19 mouse cellular contexts compared by ENCODE assay signal in the genomic region with DNA sequence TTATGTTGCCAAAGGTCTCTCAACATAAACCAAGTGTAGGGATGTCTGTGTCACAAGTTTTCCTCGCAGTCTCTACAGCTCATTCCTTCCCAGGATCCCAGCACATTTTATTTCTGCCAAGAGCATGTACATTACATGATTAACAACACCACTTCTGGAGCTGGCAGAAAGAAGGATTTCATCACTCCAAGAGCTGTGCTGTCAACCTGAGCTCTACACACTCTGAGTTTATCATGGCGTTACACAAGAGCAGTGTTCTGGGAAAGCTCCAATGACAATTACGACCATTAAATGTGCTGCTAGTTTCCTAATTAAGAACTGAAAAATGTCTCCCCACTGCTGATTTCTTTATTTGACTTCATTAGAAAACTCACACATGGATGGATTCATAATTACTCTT.
A peak's percentile ranks its signal among the peaks of the same experiment; 100 is the strongest.
DNase-seq lines count a peak whose midpoint lies in the region; ATAC-seq and TF ChIP-seq lines count a peak whose summit lies in the region.
"Had no signal": no experiment of that assay in that cellular context is flagged by ENCODE, and none has a peak within 500 bp of the region (broad histone marks: within the 10 kb centered on the region; RNA-seq: fewer than 3 reads in every experiment).

No protein-coding gene starts in this region.

- no peak overlapping the region for H3K4me2 ChIP-seq in forebrain, postnatal 0 days (ENCODE audit: low read depth)
- no peak overlapping the region for H3K4me2 ChIP-seq in forebrain, embryonic 16.5 days (ENCODE audit: low read length)
- H3K4me2 ChIP-seq in neural tube, embryonic 15.5 days: no peak overlapping the region
- no peak overlapping the region for H3K4me2 ChIP-seq in heart, embryonic 13.5 days
- H3K4me2 ChIP-seq in intestine, embryonic 15.5 days (replicated peaks): no peak overlapping the region
- H3K4me2 ChIP-seq: forebrain, embryonic 12.5 days; hindbrain, embryonic 12.5 days; midbrain, embryonic 13.5 days had no signal

- peak; percentile 12; the same call in 1 of the 2 replicates for ATAC-seq in forebrain, postnatal 0 days
- no peak for ATAC-seq in forebrain, embryonic 16.5 days
- ATAC-seq in neural tube, embryonic 15.5 days (ENCODE audit: low FRiP score): 0 out of 2 replicates have a peak, but pooled peaks have one; percentile 45
- peak; percentile 75; the same call in 1 of the 2 replicates for ATAC-seq in heart, embryonic 13.5 days (ENCODE audit: extremely low read depth, insufficient number of reproducible peaks, low FRiP score, low TSS enrichment)
- ATAC-seq in intestine, embryonic 15.5 days: no peak
- ATAC-seq: midbrain, embryonic 13.5 days had no signal

- WGBS in forebrain, postnatal 0 days: 61% methylated on average over 3 of the region's 3 CpGs
- WGBS in forebrain, embryonic 16.5 days: 62% methylated on average over 3 of the region's 3 CpGs
- WGBS in neural tube, embryonic 15.5 days: 55% methylated on average over 3 of the region's 3 CpGs
- WGBS in heart, embryonic 13.5 days: 25% methylated on average over 3 of the region's 3 CpGs
- WGBS in intestine, embryonic 15.5 days: 50% methylated on average over 3 of the region's 3 CpGs

- H3K9me3 ChIP-seq in forebrain, postnatal 0 days (ENCODE audit: low read length): no peaks in the 10 kb centered on the region
- no peaks in the 10 kb centered on the region for H3K9me3 ChIP-seq in forebrain, embryonic 16.5 days (ENCODE audit: control insufficient read depth, low read length)
- no peaks in the 10 kb centered on the region for H3K9me3 ChIP-seq in neural tube, embryonic 15.5 days (replicated peaks)
- no peaks in the 10 kb centered on the region for H3K9me3 ChIP-seq in heart, embryonic 13.5 days
- H3K9me3 ChIP-seq in intestine, embryonic 15.5 days: no peaks in the 10 kb centered on the region
- H3K9me3 ChIP-seq: embryonic facial prominence, embryonic 10.5 days; forebrain, embryonic 12.5 days; G1E; hindbrain, embryonic 12.5 days; midbrain, embryonic 13.5 days had no signal

- no peak for TF ChIP-seq CTCF in forebrain, postnatal 0 days (IDR thresholded peaks at IDR 0.05; ENCODE audit: low read depth)

- no peaks in the 10 kb centered on the region for H3K36me3 ChIP-seq in forebrain, postnatal 0 days (ENCODE audit: insufficient read depth)
- H3K36me3 ChIP-seq in forebrain, embryonic 16.5 days (ENCODE audit: control insufficient read depth, insufficient read depth): no peaks in the 10 kb centered on the region
- no peaks in the 10 kb centered on the region for H3K36me3 ChIP-seq in neural tube, embryonic 15.5 days
- no peaks in the 10 kb centered on the region for H3K36me3 ChIP-seq in heart, embryonic 13.5 days
- no peaks in the 10 kb centered on the region for H3K36me3 ChIP-seq in intestine, embryonic 15.5 days
- H3K36me3 ChIP-seq: embryonic facial prominence, embryonic 10.5 days; forebrain, embryonic 12.5 days; G1E; hindbrain, embryonic 12.5 days; midbrain, embryonic 13.5 days had no signal

- H3K27me3 ChIP-seq in forebrain, postnatal 0 days (ENCODE audit: insufficient read depth, low read length): no peaks in the 10 kb centered on the region
- H3K27me3 ChIP-seq in forebrain, embryonic 16.5 days (replicated peaks; ENCODE audit: control insufficient read depth, insufficient read depth, low read length): no peaks in the 10 kb centered on the region
- no peaks in the 10 kb centered on the region for H3K27me3 ChIP-seq in neural tube, embryonic 15.5 days (replicated peaks)
- no peaks in the 10 kb centered on the region for H3K27me3 ChIP-seq in heart, embryonic 13.5 days (replicated peaks)
- H3K27me3 ChIP-seq in intestine, embryonic 15.5 days (replicated peaks): no peaks in the 10 kb centered on the region
- H3K27me3 ChIP-seq: hindbrain, embryonic 12.5 days; midbrain, embryonic 13.5 days had no signal

- no peak overlapping the region for H3K9ac ChIP-seq in forebrain, postnatal 0 days
- H3K9ac ChIP-seq in forebrain, embryonic 16.5 days (replicated peaks; ENCODE audit: low read depth, low read length): no peak overlapping the region
- H3K9ac ChIP-seq in neural tube, embryonic 15.5 days (replicated peaks): no peak overlapping the region
- H3K9ac ChIP-seq in heart, embryonic 13.5 days: no peak overlapping the region
- H3K9ac ChIP-seq in intestine, embryonic 15.5 days: no peak overlapping the region
- H3K9ac ChIP-seq: forebrain, embryonic 12.5 days; hindbrain, embryonic 12.5 days; midbrain, embryonic 13.5 days had no signal

- no peak overlapping the region for H3K4me3 ChIP-seq in forebrain, postnatal 0 days (ENCODE audit: low read depth, low read length)
- H3K4me3 ChIP-seq in forebrain, embryonic 16.5 days (replicated peaks; ENCODE audit: low read length): no peak overlapping the region
- no peak overlapping the region for H3K4me3 ChIP-seq in neural tube, embryonic 15.5 days (replicated peaks)
- H3K4me3 ChIP-seq in heart, embryonic 13.5 days: no peak overlapping the region
- H3K4me3 ChIP-seq in intestine, embryonic 15.5 days (replicated peaks): no peak overlapping the region
- H3K4me3 ChIP-seq: embryonic facial prominence, embryonic 10.5 days; forebrain, embryonic 12.5 days; hindbrain, embryonic 12.5 days; midbrain, embryonic 13.5 days had no signal

- no peak overlapping the region for H3K27ac ChIP-seq in forebrain, postnatal 0 days (ENCODE audit: low read depth, low read length)
- no peak overlapping the region for H3K27ac ChIP-seq in forebrain, embryonic 16.5 days (ENCODE audit: low read length)
- no peak overlapping the region for H3K27ac ChIP-seq in neural tube, embryonic 15.5 days (replicated peaks)
- peak overlapping the region; percentile 91 for H3K27ac ChIP-seq in heart, embryonic 13.5 days (replicated peaks)
- no peak overlapping the region for H3K27ac ChIP-seq in intestine, embryonic 15.5 days
- H3K27ac ChIP-seq: embryonic facial prominence, embryonic 10.5 days; forebrain, embryonic 12.5 days; hindbrain, embryonic 12.5 days; midbrain, embryonic 13.5 days; stomach, postnatal 0 days had no signal

- no peaks in the 10 kb centered on the region for H3K4me1 ChIP-seq in forebrain, postnatal 0 days (ENCODE audit: insufficient read depth)
- H3K4me1 ChIP-seq in forebrain, embryonic 16.5 days (replicated peaks; ENCODE audit: control insufficient read depth, insufficient read depth, low read length): no peaks in the 10 kb centered on the region; the same call in 1 of the 2 replicates
- no peaks in the 10 kb centered on the region for H3K4me1 ChIP-seq in neural tube, embryonic 15.5 days
- H3K4me1 ChIP-seq in heart, embryonic 13.5 days: peaks cover 38% of the 10 kb centered on the region
- no peaks in the 10 kb centered on the region for H3K4me1 ChIP-seq in intestine, embryonic 15.5 days (replicated peaks)
- H3K4me1 ChIP-seq: embryonic facial prominence, embryonic 10.5 days; hindbrain, embryonic 12.5 days had no signal

- no peak for DNase-seq in forebrain, postnatal 0 days
- DNase-seq in neural tube, embryonic 10.5 days (ENCODE audit: extremely low spot score, low spot score): no peak
- DNase-seq in heart, postnatal 4 days: peak; percentile 56
- no peak for DNase-seq in left cerebral cortex, adult 9 months (ENCODE audit: low spot score in 2 of 2)
- DNase-seq: cerebellum, adult 2 months; gastrocnemius, postnatal 36 days; kidney, postnatal 4 days; lung, postnatal 10 days; right cerebral cortex, postnatal 4 days had no signal

Comparison
In these comparisons a context has a peak if more than half of its experiments do, and no peak if none do; other contexts are left out.
1. ATAC-seq: peak in forebrain, postnatal 0 days (single experiment), neural tube, embryonic 15.5 days (single experiment) and heart, embryonic 13.5 days (single experiment); none in forebrain, embryonic 16.5 days (single experiment) and intestine, embryonic 15.5 days (single experiment).